Mouse (Mus musculus) testis, postnatal 14 days (tissue): Measurements from ENCODE around the gene Siae.

Experiments
- DNase-seq: peaks from one replicate; pipeline ENCODE4 v3.0.0; 2021; ENCODE audit warnings: low spot score

Siae gene

GRCm38 (mm10) chr9:37554838-37555748, at the start of gene Siae:
TSS of gene Siae (plus strand) at chr9:37555698.
- DNase-seq, result no peak

- no peak for DNase-seq
These were observed 49.5 kb upstream of the Siae start for GRCm38 (mm10) chr9:37506023-37506422.

- no peak for DNase-seq
These were observed 43.4 kb upstream of the Siae start for GRCm38 (mm10) chr9:37512097-37512496.

- no peak for DNase-seq
These were observed 41.0 kb upstream of the Siae start for GRCm38 (mm10) chr9:37514456-37514855.

GRCm38 (mm10) chr9:37517467-37517866, 38.0 kb upstream of the Siae start:
- DNase-seq, result no peak

- DNase-seq, result no peak
These were observed 36.5 kb upstream of the Siae start for GRCm38 (mm10) chr9:37518991-37519390.

- no peak for DNase-seq
These were observed 35.5 kb upstream of the Siae start for GRCm38 (mm10) chr9:37519995-37520394.

GRCm38 (mm10) chr9:37525461-37525860, 30.0 kb upstream of the Siae start:
- no peak for DNase-seq

- DNase-seq, result no peak
These were observed 28.8 kb upstream of the Siae start for GRCm38 (mm10) chr9:37526443-37527395.

GRCm38 (mm10) chr9:37527396-37528224, 27.9 kb upstream of the Siae start, which contains the start of gene Esam:
TSS of gene Esam (plus strand) at chr9:37528078.
- DNase-seq, result peak; percentile 33

GRCm38 (mm10) chr9:37528225-37528970, 27.1 kb upstream of the Siae start:
- no peak for DNase-seq

- DNase-seq, result peak; percentile 22
These were observed 25.2 kb upstream of the Siae start for GRCm38 (mm10) chr9:37530031-37530887.

- peak; percentile 62 for DNase-seq
These were observed 24.4 kb upstream of the Siae start for GRCm38 (mm10) chr9:37530888-37531705.

GRCm38 (mm10) chr9:37536851-37537250, 18.6 kb upstream of the Siae start:
- DNase-seq, result no peak

GRCm38 (mm10) chr9:37537658-37538250, 17.7 kb upstream of the Siae start:
- no peak for DNase-seq

- no peak for DNase-seq
These were observed 16.1 kb upstream of the Siae start, which contains the start of gene Vsig2 for GRCm38 (mm10) chr9:37539170-37540025. TSS of gene Vsig2 (plus strand) at chr9:37539255.

GRCm38 (mm10) chr9:37540226-37540625, 15.3 kb upstream of the Siae start:
- DNase-seq, result no peak
